25 mouse cellular contexts compared by ENCODE assay signal in genomic region chr2:12956703-12957424, GRCm38 (mm10). TPM values are rescaled to one million over a fixed set of nuclear protein-coding genes. Genes with fewer than 3 reads are reported as not detected.
"Had no signal": no experiment of that assay in that cellular context is flagged by ENCODE, and none has a peak within 500 bp of the region (broad histone marks: within the 10 kb centered on the region; RNA-seq: fewer than 3 reads in every experiment).

No protein-coding gene starts in this region.

- H3K4me2 ChIP-seq: heart, embryonic 11.5 days; heart, embryonic 13.5 days; heart, embryonic 15.5 days; hindbrain, embryonic 13.5 days; hindbrain, embryonic 15.5 days; kidney, embryonic 15.5 days; limb, embryonic 13.5 days; limb, embryonic 15.5 days; liver, embryonic 12.5 days had no signal

- DNase-seq: gastrocnemius, postnatal 14 days; gastrocnemius, postnatal 36 days; heart, adult 2 months; heart, postnatal 14 days; heart, postnatal 36 days; kidney, adult 11 months; kidney, adult 2 months; kidney, adult 9 months; kidney, postnatal 14 days; kidney, postnatal 36 days; layer of hippocampus, adult 9-11 months; layer of hippocampus, postnatal 36 days; left cerebral cortex, postnatal 4 days had no signal

- H3K27me3 ChIP-seq: heart, embryonic 13.5 days; heart, embryonic 15.5 days; hindbrain, embryonic 13.5 days; hindbrain, embryonic 15.5 days; kidney, embryonic 15.5 days; limb, embryonic 13.5 days; limb, embryonic 15.5 days; liver, embryonic 12.5 days had no signal

- H3K9ac ChIP-seq: heart, embryonic 13.5 days; heart, embryonic 15.5 days; hindbrain, embryonic 13.5 days; hindbrain, embryonic 15.5 days; kidney, embryonic 15.5 days; limb, embryonic 13.5 days; limb, embryonic 15.5 days; liver, embryonic 12.5 days had no signal

- H3K4me3 ChIP-seq: heart, adult 2 months; heart, embryonic 13.5 days; heart, embryonic 15.5 days; hindbrain, embryonic 13.5 days; hindbrain, embryonic 15.5 days; kidney, embryonic 15.5 days; limb, embryonic 13.5 days; limb, embryonic 15.5 days; liver, embryonic 12.5 days had no signal

- H3K36me3 ChIP-seq: heart, embryonic 13.5 days; heart, embryonic 15.5 days; hindbrain, embryonic 13.5 days; hindbrain, embryonic 15.5 days; kidney, embryonic 15.5 days; limb, embryonic 13.5 days; limb, embryonic 15.5 days; liver, embryonic 12.5 days had no signal

- H3K27ac ChIP-seq: heart, adult 2 months; heart, embryonic 13.5 days; heart, embryonic 15.5 days; hindbrain, embryonic 13.5 days; hindbrain, embryonic 15.5 days; hindbrain, postnatal 0 days; kidney, embryonic 15.5 days; kidney, postnatal 0 days; limb, embryonic 13.5 days; limb, embryonic 15.5 days; liver, embryonic 12.5 days had no signal

- H3K4me1 ChIP-seq: heart, embryonic 13.5 days; heart, embryonic 15.5 days; hindbrain, embryonic 13.5 days; hindbrain, embryonic 15.5 days; kidney, embryonic 15.5 days; limb, embryonic 13.5 days; limb, embryonic 15.5 days; liver, embryonic 12.5 days had no signal

- ATAC-seq: hindbrain, postnatal 0 days; liver, embryonic 12.5 days had no signal

- H3K9me3 ChIP-seq: heart, embryonic 15.5 days; hindbrain, embryonic 15.5 days; kidney, embryonic 15.5 days; limb, embryonic 13.5 days; limb, embryonic 15.5 days; liver, embryonic 12.5 days had no signal

RNA-seq across cellular contexts. Expression of gene C1ql3, which starts 54.7 kb away (rescaled TPM):
- polyA plus RNA-seq: heart, adult 2 months; liver, adult 2 months had no signal
